Mouse (Mus musculus): ENCODE data around the gene Ddx27. TPM values are rescaled to one million over a fixed set of nuclear protein-coding genes. Genes with fewer than 3 reads are reported as not detected.

Gene Ddx27
- polyA plus RNA-seq, 2 experiments: 36.5 to 50.2 TPM

DNA sequence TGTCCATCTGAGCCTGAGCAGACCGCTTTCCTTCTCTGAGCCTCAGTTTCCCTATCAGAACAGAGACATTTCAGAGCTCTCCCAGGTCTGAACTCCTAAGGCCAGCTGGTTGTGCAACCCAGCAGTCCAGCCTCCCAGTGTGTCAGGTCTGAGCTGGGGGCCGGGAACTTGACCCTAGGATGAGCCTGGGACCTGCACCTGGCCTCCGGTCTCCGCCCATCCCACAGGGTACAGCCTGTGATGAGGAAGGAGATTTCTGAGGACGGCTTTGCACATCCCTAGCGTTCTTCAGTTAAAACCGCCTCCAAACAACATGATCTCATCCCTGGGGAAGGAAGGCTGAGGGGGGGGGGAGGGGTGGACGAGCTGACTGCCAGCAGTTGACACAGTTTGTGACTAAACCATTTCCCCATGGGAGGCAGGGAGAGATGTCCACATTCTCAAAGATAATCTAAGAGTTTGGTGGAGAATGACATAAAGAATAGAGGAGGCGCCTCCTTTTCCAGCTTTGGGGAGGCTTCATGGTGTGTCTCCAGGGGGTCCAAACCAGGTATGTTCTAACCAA lies 64.0 kb downstream of the Ddx27 start:
- Histone ChIP-seq H3K4me1 (ENCODE audit: control insufficient read depth, insufficient read depth, low read length) (peaks cover 6% of the 10 kb centered on the region; the same call in 1 of the 2 replicates), H3K4me3 (replicated peaks; ENCODE audit: low read length) (no peak overlapping the region), H3K9me3 (ENCODE audit: control insufficient read depth, low read length) (no peaks in the 10 kb centered on the region), H3K9ac (ENCODE audit: low read depth, low read length, severe bottlenecking) (no peak overlapping the region), H3K27me3 (ENCODE audit: control insufficient read depth, insufficient read depth, low read length) (no peaks in the 10 kb centered on the region), H3K36me3 (ENCODE audit: control insufficient read depth, insufficient read depth, low read length) (no peaks in the 10 kb centered on the region), H3K27ac (replicated peaks; ENCODE audit: low read depth, low read length) (no peak overlapping the region), H3K4me2 (replicated peaks; ENCODE audit: low read depth, low read length, severe bottlenecking) (no peak overlapping the region)
- ATAC-seq (ENCODE audit: low FRiP score, low read depth) (peak; percentile 18; the same call in 1 of the 2 replicates), DNase-seq (ENCODE audit: low spot score) (peak; percentile 39)
- TF ChIP-seq POLR2A (IDR thresholded peaks at IDR 0.05; ENCODE audit: borderline replicate concordance, extremely low read depth, insufficient read depth, insufficient read length): no peak
- 39% methylated on average over 9 of the region's 9 CpGs for WGBS

GRCm38 (mm10) chr2:167079535-167080257 lies 64.7 kb downstream of the Ddx27 start:
- Histone ChIP-seq H3K9me3 (ENCODE audit: control insufficient read depth, low read length) (no peaks in the 10 kb centered on the region), H3K36me3 (ENCODE audit: control insufficient read depth, insufficient read depth, low read length) (no peaks in the 10 kb centered on the region), H3K27ac (replicated peaks; ENCODE audit: low read depth, low read length) (no peak overlapping the region), H3K27me3 (ENCODE audit: control insufficient read depth, insufficient read depth, low read length) (no peaks in the 10 kb centered on the region), H3K4me3 (replicated peaks; ENCODE audit: low read length) (no peak overlapping the region), H3K4me2 (replicated peaks; ENCODE audit: low read depth, low read length, severe bottlenecking) (no peak overlapping the region), H3K9ac (ENCODE audit: low read depth, low read length, severe bottlenecking) (no peak overlapping the region), H3K4me1 (ENCODE audit: control insufficient read depth, insufficient read depth, low read length) (peaks cover 6% of the 10 kb centered on the region; the same call in 1 of the 2 replicates)
- DNase-seq (ENCODE audit: low spot score) (peak; percentile 68), ATAC-seq (ENCODE audit: low FRiP score, low read depth) (peak; percentile 59)
- no peak for TF ChIP-seq POLR2A (IDR thresholded peaks at IDR 0.05; ENCODE audit: borderline replicate concordance, extremely low read depth, insufficient read depth, insufficient read length)
- 43% methylated on average over 18 of the region's 18 CpGs for WGBS

- Histone ChIP-seq H3K4me1 (ENCODE audit: control insufficient read depth, insufficient read depth, low read length) (peaks cover 6% of the 10 kb centered on the region; the same call in 1 of the 2 replicates), H3K4me2 (replicated peaks; ENCODE audit: low read depth, low read length, severe bottlenecking) (no peak overlapping the region), H3K9me3 (ENCODE audit: control insufficient read depth, low read length) (no peaks in the 10 kb centered on the region), H3K36me3 (ENCODE audit: control insufficient read depth, insufficient read depth, low read length) (no peaks in the 10 kb centered on the region), H3K27me3 (ENCODE audit: control insufficient read depth, insufficient read depth, low read length) (no peaks in the 10 kb centered on the region), H3K27ac (replicated peaks; ENCODE audit: low read depth, low read length) (no peak overlapping the region), H3K4me3 (replicated peaks; ENCODE audit: low read length) (no peak overlapping the region), H3K9ac (ENCODE audit: low read depth, low read length, severe bottlenecking) (no peak overlapping the region)
- ATAC-seq (ENCODE audit: low FRiP score, low read depth) (no peak), DNase-seq (ENCODE audit: low spot score) (no peak)
- WGBS: 81% methylated on average over 3 of the region's 3 CpGs
- TF ChIP-seq POLR2A (IDR thresholded peaks at IDR 0.05; ENCODE audit: borderline replicate concordance, extremely low read depth, insufficient read depth, insufficient read length): no peak
Measured at GRCm38 (mm10) chr2:167080387-167080786, 65.4 kb downstream of the Ddx27 start.

- no peak overlapping the region for H3K4me2 ChIP-seq (replicated peaks; ENCODE audit: low read depth, low read length, severe bottlenecking)
- H3K27me3 ChIP-seq (ENCODE audit: control insufficient read depth, insufficient read depth, low read length): no peaks in the 10 kb centered on the region
- no peak for DNase-seq (ENCODE audit: low spot score)
- H3K36me3 ChIP-seq (ENCODE audit: control insufficient read depth, insufficient read depth, low read length): no peaks in the 10 kb centered on the region
- H3K27ac ChIP-seq (replicated peaks; ENCODE audit: low read depth, low read length): no peak overlapping the region
- 68% methylated on average over 6 of the region's 6 CpGs for WGBS
- H3K9me3 ChIP-seq (ENCODE audit: control insufficient read depth, low read length): no peaks in the 10 kb centered on the region
- H3K4me1 ChIP-seq (ENCODE audit: control insufficient read depth, insufficient read depth, low read length): peaks cover 6% of the 10 kb centered on the region; the same call in 1 of the 2 replicates
- no peak overlapping the region for H3K4me3 ChIP-seq (replicated peaks; ENCODE audit: low read length)
- no peak for TF ChIP-seq POLR2A (IDR thresholded peaks at IDR 0.05; ENCODE audit: borderline replicate concordance, extremely low read depth, insufficient read depth, insufficient read length)
- no peak overlapping the region for H3K9ac ChIP-seq (ENCODE audit: low read depth, low read length, severe bottlenecking)
- no peak for ATAC-seq (ENCODE audit: low FRiP score, low read depth)
Measured at GRCm38 (mm10) chr2:167081135-167081534, 66.1 kb downstream of the Ddx27 start.

DNA sequence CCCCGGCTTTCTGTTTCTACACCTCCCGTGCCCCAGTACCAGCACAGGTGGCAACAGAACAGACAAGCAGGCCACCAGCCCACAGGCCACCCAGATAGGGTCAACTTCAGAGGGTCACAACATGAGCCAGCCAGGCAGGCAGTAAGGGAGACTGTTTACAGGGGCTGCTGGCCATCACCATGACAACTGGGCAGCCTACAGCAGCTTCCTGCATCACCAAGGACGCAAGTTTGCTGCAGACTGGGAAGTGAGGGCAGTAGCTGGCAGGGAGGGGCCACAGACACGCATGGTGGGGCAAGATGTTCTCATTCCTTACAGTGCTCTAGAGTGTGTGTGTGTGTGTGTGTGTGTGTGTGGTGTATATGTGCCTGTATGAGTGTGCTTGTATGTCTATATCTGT lies 66.6 kb downstream of the Ddx27 start:
- no peak overlapping the region for H3K4me2 ChIP-seq (replicated peaks; ENCODE audit: low read depth, low read length, severe bottlenecking)
- H3K27me3 ChIP-seq (ENCODE audit: control insufficient read depth, insufficient read depth, low read length): no peaks in the 10 kb centered on the region
- no peak for TF ChIP-seq POLR2A (IDR thresholded peaks at IDR 0.05; ENCODE audit: borderline replicate concordance, extremely low read depth, insufficient read depth, insufficient read length)
- no peak overlapping the region for H3K4me3 ChIP-seq (replicated peaks; ENCODE audit: low read length)
- DNase-seq (ENCODE audit: low spot score) (no peak), ATAC-seq (ENCODE audit: low FRiP score, low read depth) (no peak)
- peaks cover 6% of the 10 kb centered on the region; the same call in 1 of the 2 replicates for H3K4me1 ChIP-seq (ENCODE audit: control insufficient read depth, insufficient read depth, low read length)
- H3K9ac ChIP-seq (ENCODE audit: low read depth, low read length, severe bottlenecking): no peak overlapping the region
- 21% methylated on average over 4 of the region's 4 CpGs for WGBS
- H3K9me3 ChIP-seq (ENCODE audit: control insufficient read depth, low read length): no peaks in the 10 kb centered on the region
- H3K27ac ChIP-seq (replicated peaks; ENCODE audit: low read depth, low read length): no peak overlapping the region
- H3K36me3 ChIP-seq (ENCODE audit: control insufficient read depth, insufficient read depth, low read length): no peaks in the 10 kb centered on the region

Other genes with a start within 250 kb of the Ddx27 start
- gene Trp53rkb, start 222.7 kb upstream of the Ddx27 start, polyA plus RNA-seq (2012; rRNA removed): 7.7 and 10.3 TPM in 2 replicates
- gene Trp53rkb, start 222.7 kb upstream of the Ddx27 start, polyA plus RNA-seq (2014; fragmentation: Nextera tagmentation; extraction: Ambion mirVana): 8.0 and 10.8 TPM in 2 replicates
- 10.5 and 11.3 TPM in 2 replicates for gene Arfgef2, start 209.6 kb upstream of the Ddx27 start, polyA plus RNA-seq (2012; rRNA removed)
- 6.1 and 6.9 TPM in 2 replicates for gene Arfgef2, start 209.6 kb upstream of the Ddx27 start, polyA plus RNA-seq (2014; fragmentation: Nextera tagmentation; extraction: Ambion mirVana)
- 66.4 and 69.8 TPM in 2 replicates for gene Cse1l, start 109.2 kb upstream of the Ddx27 start, polyA plus RNA-seq (2012; rRNA removed)
- 108 and 114 TPM in 2 replicates for gene Cse1l, start 109.2 kb upstream of the Ddx27 start, polyA plus RNA-seq (2014; fragmentation: Nextera tagmentation; extraction: Ambion mirVana)
- 64.0 and 71.4 TPM in 2 replicates for gene Stau1, start 18.9 kb upstream of the Ddx27 start, polyA plus RNA-seq (2012; rRNA removed)
- gene Stau1, start 18.9 kb upstream of the Ddx27 start, polyA plus RNA-seq (2014; fragmentation: Nextera tagmentation; extraction: Ambion mirVana): 88.8 and 96.5 TPM in 2 replicates
- 10.6 and 11.9 TPM in 2 replicates for gene Znfx1, start 47.8 kb downstream of the Ddx27 start, polyA plus RNA-seq (2012; rRNA removed)
- gene Znfx1, start 47.8 kb downstream of the Ddx27 start, polyA plus RNA-seq (2014; fragmentation: Nextera tagmentation; extraction: Ambion mirVana): 7.8 and 9.5 TPM in 2 replicates
- 2.7 and 3.3 TPM in 2 replicates for gene Kcnb1, start 175.0 kb downstream of the Ddx27 start, polyA plus RNA-seq (2012; rRNA removed)
- 1.3 and 1.6 TPM in 2 replicates for gene Kcnb1, start 175.0 kb downstream of the Ddx27 start, polyA plus RNA-seq (2014; fragmentation: Nextera tagmentation; extraction: Ambion mirVana)
- gene Ptgis, start 225.4 kb downstream of the Ddx27 start, polyA plus RNA-seq (2012; rRNA removed): 37.7 and 53.0 TPM in 2 replicates
- gene Ptgis, start 225.4 kb downstream of the Ddx27 start, polyA plus RNA-seq (2014; fragmentation: Nextera tagmentation; extraction: Ambion mirVana): 31.2 and 31.8 TPM in 2 replicates

All from limb, embryonic 14.5 days (tissue).